Mouse (Mus musculus) thymus, postnatal 36 days (tissue): Measurements from ENCODE around the gene Primpol.

ENCODE experiments used
- DNase-seq, 2 experiments: peaks; one replicate each; pipeline ENCODE4 v3.0.0; 2022; ENCODE audit warnings: mixed read lengths in 2 of 2

The Primpol gene

GRCm38 (mm10) chr8:46616879-46617689 lies at the start of gene Primpol, which contains the start of gene Casp3:
Gene Primpol, minus strand, starts transcription at chr8:46617212.
Gene Casp3, plus strand, starts transcription at chr8:46617291.
- DNase-seq = peak; percentile 96 to 97

- no peak for DNase-seq
Observed at GRCm38 (mm10) chr8:46655919-46656318, 38.9 kb upstream of the Primpol start.

GRCm38 (mm10) chr8:46651872-46652271 lies 34.9 kb upstream of the Primpol start:
- no peak for DNase-seq

- DNase-seq = no peak
Observed at GRCm38 (mm10) chr8:46648421-46648820, 31.4 kb upstream of the Primpol start.

DNA sequence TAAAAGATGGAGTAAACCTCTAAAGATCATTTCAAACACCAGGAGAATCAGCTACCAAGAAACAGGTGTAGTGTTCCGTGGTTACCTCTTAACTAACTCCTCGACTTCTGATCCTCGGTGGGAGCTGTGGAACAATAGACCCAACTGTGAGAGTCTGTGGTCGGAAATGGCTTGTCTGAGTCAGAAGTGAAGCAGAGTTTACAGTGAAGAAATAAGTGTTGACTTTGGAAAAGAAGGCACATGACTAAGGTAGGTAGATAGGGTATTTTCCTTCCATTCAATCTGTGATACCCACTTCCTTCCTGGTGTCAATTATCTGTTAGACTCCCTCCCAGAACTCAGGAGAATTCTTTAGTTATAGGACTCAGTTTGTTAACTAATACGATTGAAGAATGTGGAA lies 24.3 kb upstream of the Primpol start:
- DNase-seq = no peak

GRCm38 (mm10) chr8:46639852-46640251 lies 22.8 kb upstream of the Primpol start:
- DNase-seq = no peak

DNA sequence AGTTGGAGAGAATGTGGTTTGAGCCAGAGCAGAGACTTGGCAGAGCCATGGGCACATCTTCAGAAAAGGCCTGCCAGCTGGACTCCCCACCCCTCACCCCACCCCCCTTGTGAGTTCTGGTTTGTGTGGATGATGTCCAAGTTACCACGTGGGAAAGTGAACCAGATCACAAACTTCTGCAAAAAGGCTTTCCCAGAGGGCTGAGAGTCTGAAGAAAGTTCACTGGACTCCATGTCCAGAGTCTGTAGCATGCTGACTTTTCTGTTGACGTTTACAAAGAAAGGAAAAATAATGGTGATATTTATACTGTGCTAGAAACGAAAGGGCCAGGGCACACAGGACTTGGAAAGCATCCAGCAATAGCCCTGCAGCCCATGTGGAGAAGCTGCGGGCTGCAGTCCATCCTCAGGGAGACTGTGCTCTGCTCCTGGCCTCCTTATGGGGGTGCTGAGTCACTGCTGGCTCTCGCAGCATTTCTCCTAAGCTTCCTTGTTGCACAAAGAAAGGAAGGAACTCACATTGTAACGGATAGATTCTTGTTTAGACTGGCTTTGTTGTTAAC lies 22.1 kb upstream of the Primpol start:
- no peak for DNase-seq

- DNase-seq = no peak
Observed at GRCm38 (mm10) chr8:46630932-46631331, 13.9 kb upstream of the Primpol start.

DNA sequence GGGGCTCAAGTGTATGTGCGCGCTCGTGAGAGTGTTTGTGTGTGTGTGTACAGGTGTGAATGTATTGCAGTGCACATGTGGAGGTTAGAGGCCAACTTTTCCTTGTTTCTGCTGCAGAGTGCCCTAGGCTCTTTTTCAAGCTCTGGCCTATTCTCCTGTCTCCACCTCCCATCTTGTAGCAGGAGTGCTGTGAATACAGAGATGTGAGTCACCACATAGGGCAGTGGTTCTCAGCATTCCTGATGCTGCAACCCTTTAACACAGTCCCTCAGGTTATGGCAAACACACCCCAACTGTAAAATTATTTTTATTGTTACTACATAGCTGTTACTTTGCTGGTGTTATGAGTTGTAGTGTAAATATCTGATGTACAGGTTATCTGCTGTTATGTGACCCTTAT lies 13.4 kb upstream of the Primpol start:
- no peak for DNase-seq

GRCm38 (mm10) chr8:46628645-46629044 lies 11.6 kb upstream of the Primpol start:
- DNase-seq = no peak

GRCm38 (mm10) chr8:46627881-46628280 lies 10.9 kb upstream of the Primpol start:
- DNase-seq = no peak

- DNase-seq = no peak
Observed at GRCm38 (mm10) chr8:46626642-46627041, 9.6 kb upstream of the Primpol start.

DNA sequence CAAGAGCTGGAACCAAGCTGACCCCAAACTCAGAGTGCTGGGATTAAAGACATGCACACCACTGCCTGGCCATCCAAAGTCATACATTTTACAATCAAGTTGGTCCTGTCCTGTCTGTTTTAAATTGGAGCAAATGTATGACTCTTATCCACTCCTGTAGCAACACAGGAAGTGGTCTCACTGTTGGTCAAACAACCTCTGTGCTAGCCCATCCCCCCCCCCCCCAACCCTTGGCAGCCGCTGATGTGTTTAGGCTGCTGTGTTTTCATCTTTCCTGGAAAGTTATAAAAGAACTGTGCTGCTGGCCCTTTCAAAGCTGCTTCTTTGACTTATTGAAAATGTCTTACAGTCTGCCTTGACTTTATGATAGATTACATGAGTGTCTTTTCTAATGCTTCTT lies 8.2 kb upstream of the Primpol start:
- DNase-seq = no peak

GRCm38 (mm10) chr8:46622446-46623270 lies 5.6 kb upstream of the Primpol start:
- no peak for DNase-seq

- no peak for DNase-seq
Observed at GRCm38 (mm10) chr8:46618639-46619320, 1.8 kb upstream of the Primpol start.

DNA sequence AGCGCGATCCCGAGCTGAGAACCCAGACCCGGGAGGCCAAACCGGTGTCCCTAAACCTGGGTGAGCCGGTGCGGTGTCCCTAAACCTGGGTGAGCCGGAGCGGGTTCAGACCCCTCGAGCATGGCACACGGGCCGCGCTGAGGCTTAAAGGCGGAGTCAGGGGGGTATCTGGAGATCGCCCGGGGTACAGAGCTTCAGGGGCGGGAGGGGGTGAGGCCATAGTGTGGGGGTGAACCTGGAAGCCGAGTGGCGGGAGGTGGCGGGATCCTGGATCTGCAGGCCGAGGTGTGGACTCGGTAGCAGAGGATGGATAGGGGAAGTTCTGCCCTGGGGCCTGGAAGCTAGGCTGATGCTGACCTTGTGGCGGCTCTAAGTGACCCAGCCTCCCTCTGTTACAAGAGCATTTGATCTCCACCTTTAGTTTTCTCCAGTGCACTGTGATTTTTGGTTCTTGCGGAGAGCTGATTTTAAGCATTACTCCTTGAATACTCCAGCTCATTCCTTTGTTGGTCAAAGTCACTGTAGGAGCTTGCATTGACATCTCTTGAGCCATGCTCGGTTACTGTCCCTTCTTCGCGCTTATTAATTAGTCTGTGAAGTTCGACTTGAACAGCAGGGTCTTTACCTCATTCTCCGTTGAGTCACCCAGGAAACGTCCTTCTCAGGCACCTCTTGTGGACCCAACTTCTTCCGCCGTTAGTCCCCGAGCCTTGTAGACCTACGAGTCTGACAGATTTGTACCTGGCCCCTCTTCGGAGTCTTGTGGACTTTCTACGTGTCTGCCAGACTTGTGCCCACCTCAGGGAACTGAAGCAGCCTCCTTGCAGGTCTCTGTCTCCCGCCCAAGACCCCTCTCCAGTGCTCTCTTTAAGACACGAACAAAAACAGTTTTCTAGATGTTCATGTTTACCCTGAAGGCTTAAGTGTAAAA lies 943 bp upstream of the Primpol start:
- peak; percentile 22 to 72 for DNase-seq

DNA sequence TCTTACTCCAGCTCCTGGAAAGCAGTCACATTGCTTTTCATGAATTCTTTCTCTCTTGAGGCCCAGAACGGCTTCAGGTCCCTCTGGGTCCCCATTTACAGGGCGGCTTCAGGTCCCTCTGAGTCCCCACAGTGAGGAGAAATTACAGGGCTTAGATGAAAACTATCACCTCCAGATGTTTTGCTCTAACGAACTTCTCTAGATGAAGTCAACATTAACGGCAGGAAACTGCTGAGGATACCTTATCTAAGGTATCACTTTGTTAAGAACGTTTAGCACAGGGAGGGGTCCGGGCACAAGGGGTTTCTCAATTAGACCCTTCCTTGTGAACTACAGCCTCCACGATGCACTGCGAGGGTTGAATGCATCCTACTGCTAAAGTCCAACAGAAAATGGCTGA lies 1.1 kb downstream of the Primpol start:
- peak in 1 of 2 experiments; percentile 5 for DNase-seq

- no peak for DNase-seq
Observed at GRCm38 (mm10) chr8:46613377-46613776, 3.6 kb downstream of the Primpol start.

DNA sequence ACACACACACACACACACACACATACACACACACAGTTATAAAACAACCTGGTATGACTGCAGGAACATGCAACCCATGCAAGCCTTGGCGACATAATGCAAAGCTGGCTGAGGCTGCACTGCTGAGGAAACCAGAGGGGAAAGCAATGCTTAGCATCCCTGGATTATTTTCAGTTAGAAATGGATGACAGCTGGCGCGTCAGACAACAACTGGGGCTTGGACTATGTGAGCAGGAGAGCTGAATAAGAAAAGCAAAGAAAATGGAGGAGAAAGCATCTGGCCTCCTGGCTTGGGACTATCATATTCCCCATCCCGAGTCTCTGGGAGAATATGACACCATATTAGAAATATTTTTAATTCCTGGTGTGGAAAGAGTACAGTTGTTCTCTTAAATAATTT lies 4.1 kb downstream of the Primpol start:
- DNase-seq = no peak

GRCm38 (mm10) chr8:46611557-46611956 lies 5.5 kb downstream of the Primpol start:
- DNase-seq = no peak

DNA sequence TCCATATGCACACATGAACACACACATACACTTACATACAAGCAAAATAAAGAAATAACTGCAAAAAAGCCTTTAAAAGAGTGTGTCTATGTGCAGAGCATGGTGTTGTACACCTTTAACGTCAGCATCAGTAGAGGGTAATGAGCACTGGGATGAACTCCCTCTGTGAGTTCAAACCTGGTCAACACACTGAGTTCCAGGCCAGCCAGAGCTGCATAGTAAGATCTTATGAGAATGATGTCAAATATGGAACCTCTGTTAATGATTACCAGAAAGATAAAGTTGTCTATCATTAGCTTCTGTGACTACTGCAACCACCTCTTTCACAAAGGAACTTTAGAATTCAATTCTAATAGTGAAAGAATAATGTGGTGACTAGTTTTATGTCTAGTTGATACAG lies 10.1 kb downstream of the Primpol start:
- no peak for DNase-seq

DNA sequence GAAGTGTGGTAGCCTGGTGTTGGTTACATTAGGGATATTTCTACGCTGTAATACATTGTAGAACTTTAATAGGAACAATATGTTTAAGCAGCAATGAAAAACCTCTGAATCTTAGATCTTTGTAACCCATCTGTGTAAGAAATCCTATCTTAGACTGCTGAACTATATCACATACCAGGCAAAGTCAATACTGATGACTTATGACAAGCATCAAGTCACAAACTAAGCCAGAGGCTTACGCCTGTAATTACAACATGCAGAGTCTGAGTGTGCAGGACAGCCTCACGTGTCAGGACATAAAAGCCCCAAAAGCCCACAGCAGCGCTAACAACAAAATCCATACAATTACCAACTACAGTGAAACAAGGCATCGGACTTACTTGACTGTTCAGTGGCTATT lies 13.4 kb downstream of the Primpol start:
- no peak for DNase-seq
